Mouse (Mus musculus): ENCODE data around the gene Gpr146.

The Gpr146 gene

GRCm38 (mm10) chr5:139404801-139405401 is 27.4 kb downstream of the Gpr146 start, which contains the start of gene C130050O18Rik:
TSS of gene C130050O18Rik (plus strand) at chr5:139405280.
- peak; percentile 72 for DNase-seq

- no peak for DNase-seq
Measured at GRCm38 (mm10) chr5:139405478-139405877, 28.0 kb downstream of the Gpr146 start.

DNA sequence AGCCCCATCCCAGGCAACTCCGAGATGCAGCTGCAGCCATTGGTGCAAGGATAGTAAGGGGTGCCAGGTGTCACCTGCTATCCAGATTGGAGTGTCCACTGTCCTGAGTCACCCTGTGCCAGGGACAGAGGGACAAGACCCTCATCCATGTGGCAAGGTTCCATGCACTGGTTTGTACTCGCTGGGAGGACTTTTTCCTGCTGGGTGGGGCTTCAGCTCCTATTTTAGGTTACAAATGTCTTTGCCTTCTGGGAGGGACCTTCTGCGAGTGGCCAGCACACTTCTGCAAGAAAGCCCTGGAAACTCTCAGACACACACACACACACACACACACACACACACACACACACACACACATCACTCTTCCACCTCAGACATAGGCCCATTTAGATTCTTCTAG is 28.5 kb downstream of the Gpr146 start:
- peak; percentile 54 for DNase-seq

GRCm38 (mm10) chr5:139407121-139407885 is 29.8 kb downstream of the Gpr146 start:
- no peak for DNase-seq

DNA sequence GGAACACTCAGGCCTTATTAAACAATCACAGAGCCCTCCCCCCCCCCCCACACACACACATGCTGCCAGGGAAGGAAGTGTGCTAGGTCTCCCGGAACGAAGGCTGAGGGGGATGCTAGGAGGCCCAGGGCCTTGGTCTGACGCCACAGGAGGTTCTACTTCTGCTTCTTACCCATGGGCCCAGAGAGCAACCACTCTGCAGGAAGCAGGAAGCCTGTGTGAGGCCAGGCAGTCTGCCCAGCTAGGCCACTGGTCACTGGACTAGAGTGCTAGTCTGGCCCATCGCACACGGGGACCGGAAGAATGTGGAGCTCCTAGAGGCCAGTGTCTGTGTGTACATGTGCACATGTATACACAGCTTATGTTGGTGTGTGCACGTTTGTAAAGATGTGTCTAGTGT is 31.0 kb downstream of the Gpr146 start:
- DNase-seq, result peak; percentile 67

DNA sequence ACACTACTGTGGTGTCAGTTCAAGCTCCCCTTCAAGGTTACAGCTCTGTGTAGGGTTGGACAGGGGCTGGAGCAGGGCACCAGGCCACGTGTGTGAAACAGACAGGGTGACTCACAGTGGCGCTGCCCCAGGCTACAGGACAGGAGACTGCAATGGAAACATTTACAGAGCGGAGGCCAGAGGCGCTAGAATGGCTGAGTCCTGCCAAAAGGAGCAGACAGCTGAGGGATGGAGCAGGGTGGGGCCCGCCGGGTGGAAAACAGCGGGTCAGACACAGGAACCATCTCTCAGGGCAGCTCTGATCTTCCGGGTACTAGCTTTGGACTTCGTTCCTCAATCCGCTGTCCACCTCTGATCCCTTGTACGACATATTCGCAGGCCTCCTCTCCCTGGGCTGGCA is 31.9 kb downstream of the Gpr146 start:
- peak; percentile 85 for DNase-seq

DNA sequence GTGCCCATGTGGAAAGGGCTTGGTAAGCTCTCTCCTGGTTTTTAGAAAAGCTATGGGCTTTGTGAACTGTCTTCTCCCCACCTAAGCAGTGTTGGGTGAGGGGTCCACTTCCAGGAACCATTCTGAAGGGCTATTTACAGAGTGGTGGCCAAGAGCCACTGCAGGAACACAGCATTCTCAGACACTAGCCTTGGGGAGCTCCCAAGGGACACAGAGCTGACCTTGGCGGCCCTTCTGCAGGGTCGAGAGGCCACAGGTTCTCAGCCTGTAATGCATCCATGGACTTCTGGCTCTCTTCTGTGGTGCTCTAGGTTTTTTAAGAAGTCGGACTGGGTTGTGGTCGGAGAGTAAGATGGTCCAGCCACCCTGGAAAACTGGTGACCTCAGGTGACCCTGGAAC is 32.6 kb downstream of the Gpr146 start:
- no peak for DNase-seq

DNA sequence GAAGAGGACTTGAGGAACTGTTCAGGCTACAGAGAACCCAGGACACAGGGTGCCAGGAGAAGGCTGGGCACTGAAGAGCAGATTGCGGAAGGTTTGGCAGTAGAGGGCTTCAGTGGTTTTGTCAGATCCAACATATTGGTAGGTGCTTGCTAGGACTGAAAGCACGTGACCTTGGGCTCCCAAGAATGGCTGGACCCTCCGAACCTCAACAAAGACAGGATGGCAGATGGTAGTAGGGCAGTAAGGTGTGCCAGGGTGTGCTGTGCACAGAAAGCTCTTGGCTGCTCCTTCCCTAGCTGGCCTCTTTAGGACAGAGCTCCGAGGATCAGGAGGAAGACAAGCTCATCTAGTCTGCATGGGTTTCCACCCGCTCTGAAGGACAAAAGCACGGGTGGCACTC is 33.6 kb downstream of the Gpr146 start:
- no peak for DNase-seq

DNA sequence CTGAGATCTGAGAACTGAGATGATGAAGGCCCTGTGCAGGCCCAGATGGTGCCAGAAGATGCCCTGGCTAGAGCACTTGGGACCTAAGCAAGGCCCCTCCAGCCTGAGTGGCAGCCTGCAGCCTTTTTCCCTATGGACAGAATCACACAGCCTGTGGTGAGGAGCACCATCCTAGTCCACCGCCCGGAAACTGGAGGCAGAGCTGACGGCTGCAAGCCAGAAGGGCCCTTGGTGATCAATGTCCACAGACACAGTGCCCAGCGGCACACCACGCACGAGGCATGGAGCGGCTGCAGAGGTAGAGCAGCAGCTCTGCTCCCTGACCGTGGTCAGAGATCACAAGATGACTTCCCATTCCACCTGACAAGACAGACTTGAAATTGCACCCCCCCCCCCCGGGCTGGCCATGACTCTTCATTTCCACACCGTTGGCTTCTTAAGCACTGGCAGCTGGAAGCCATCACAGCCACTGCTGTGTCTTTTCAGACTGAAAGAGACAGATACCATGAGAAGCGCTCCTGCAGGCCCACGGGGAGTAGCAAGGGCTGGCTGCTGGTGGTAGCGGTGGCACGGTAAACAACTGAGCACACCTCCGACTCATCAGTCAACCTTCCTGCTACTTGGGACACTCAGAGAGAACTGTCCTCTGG is 34.3 kb downstream of the Gpr146 start:
- peak; percentile 57 for DNase-seq

GRCm38 (mm10) chr5:139413545-139413944 is 36.0 kb downstream of the Gpr146 start:
- DNase-seq, result no peak

DNA sequence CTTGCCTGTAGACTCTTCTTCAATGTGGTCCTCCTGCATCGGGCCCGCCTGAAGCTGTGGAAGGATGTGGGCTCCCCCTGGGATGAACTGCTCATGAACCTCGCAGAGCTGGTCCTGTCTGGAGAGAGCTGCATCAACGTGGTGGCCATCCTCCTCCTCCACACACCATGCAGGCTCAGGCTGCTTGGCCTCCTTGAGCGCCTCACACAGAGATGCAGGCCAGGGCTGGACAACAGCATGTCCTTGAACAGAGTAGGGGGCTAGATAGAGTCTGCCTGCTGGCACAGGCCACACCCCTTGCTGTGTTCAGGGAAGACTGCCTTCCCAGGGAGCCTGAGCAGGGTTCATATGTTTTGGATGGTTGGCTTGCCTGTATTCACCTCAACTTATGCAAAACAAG is 37.5 kb downstream of the Gpr146 start:
- DNase-seq, result no peak

DNA sequence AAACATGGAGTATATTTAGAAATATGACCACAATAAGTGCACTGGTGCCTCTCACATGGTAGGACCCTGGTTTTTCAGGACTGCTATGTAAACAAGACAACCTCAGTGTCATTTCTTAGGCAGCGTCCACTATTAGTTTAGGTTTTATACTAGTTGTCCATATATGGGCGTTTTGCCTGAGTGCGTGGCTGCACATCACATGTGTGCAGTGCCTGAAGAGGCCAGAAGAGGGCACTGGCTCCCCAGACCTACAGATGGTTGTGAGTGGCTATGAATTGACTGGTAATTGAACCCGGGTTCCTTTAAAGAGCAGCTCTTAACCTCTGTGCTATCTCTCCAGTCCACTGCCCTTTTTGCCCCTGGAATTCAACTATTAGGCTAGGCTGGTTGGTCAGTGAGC is 39.4 kb downstream of the Gpr146 start:
- no peak for DNase-seq

- DNase-seq, result no peak
Measured at GRCm38 (mm10) chr5:139417480-139417879, 40.0 kb downstream of the Gpr146 start.

DNA sequence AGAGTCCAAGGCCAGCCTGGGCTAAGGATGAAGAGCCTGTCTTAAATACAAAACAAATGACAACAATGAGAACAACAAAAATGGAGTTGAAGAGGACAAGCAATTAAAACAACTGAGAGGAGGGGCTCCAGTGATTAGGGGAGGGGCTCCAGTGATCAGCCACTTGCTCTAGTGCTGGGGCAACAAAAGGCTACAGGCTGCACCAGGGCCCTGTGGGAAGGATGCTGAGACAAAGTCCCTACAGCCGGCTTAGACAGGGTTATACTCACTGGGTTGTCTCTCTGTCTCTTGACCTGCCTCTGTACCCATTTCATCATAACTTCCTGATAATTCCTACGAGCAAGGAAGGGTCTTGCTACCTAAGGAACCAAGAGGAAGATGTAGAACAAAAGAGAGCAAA is 40.6 kb downstream of the Gpr146 start:
- no peak for DNase-seq

DNA sequence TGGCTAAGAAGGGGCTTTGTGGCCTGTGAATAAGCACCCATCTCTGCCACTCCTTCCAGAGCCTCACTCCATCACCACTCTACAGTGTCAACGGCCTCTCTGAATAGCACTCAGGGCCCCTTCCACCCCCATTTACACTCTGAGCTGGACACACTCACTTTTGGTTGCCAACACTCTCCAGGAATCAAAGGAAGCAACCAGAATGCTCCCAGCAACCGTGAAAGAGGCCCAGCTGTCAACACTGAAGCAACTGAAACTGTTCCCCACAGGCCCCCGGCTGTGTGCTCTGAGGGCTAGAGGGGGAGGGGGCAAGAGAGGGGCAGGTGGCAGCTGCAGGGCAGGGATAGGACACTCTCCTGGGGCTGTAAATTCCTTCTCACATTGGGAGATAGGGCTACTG is 41.1 kb downstream of the Gpr146 start:
- peak; percentile 37 for DNase-seq

GRCm38 (mm10) chr5:139423026-139423865 is 45.7 kb downstream of the Gpr146 start, which contains the start of gene Gper1:
TSS of gene Gper1 (plus strand) at chr5:139423151.
- DNase-seq, result peak; percentile 26

- no peak for DNase-seq
Measured at GRCm38 (mm10) chr5:139425198-139425597, 47.7 kb downstream of the Gpr146 start.

- no peak for DNase-seq
Measured at GRCm38 (mm10) chr5:139427001-139427400, 49.5 kb downstream of the Gpr146 start.

DNA sequence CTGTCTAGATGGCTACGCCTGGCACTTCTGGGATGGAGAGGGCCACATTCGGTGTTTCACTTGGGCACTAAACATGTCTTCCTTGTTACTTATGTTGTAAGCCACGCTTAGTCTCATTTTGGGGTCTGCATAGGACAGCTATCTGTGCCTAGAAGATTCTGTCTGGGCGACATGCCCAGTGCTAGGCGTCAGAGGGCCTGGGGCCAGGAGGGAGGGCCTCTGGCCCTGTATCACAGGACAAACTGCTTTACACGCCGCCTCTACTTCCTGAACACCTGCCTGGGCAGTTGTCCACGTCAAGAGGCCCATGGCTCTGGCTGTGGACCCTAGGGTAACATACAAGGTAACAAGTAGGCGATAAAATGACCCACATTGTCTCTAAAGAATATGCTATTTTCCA is 50.5 kb downstream of the Gpr146 start:
- peak; percentile 54 for DNase-seq

DNA sequence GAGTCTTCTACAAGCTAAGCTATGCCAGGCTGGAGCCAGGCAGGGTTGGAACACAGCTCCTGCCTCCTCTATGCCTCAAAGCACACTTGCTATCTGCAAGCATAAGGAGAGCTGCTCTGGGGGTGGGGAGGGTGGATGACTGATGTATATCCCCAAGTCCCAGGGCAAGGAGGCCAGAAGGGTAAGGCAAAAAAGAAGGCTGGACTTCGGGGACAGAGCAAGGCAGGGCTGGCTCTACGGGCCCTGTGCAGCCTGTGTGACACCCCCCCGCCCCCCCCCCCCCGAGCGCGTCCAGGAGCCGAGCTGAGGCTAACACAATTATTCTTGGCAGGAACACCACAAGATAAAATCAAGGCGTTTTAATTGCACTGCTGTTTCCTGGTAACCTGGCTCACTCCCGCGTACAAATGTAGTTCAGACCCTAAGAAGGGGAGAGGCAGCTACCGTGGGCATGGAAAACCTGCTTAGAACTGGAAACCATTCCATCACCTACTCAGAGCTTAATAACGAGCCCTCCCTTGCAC is 52.4 kb downstream of the Gpr146 start:
- DNase-seq, result peak; percentile 21

GRCm38 (mm10) chr5:139432333-139432732 is 54.8 kb downstream of the Gpr146 start:
- DNase-seq, result no peak

DNA sequence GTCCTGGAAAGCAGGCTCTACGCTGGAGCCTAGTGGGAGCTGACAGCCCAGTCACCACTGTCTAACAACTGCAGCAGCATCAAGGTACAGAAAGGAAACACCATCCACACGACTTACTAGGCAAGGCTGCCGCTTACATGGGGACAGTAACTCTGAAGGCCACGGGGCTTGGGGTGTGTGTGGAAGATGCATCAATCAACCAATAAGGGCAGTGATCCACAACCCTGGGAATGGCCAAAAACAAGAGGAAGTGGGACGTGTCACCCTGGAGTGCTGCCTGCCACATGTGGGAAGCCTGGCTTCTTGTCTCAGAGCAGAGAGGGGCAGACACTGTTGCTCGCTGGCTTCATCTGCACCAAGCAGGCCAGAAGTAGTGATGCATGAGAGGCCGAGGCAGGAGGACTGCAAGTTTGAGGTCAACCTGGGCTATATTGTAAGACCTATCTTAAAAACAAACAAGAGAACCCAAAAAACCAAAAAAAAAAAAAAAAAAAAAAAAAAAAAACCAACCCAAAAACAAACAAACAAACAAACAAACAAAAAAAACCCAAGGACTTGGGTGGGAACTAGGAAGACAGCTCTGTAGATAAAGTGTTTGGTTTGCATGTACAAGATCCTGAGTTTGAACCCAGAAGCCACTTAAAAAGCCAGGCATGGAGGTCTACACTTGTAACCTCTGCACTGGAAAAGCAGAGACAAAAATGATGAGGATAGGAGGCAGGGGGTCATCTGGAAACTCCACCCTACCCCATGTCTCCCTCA is 55.4 kb downstream of the Gpr146 start:
- DNase-seq, result no peak

Data from lung, postnatal 36 days (tissue).